ENCODE assay signal across 21 mouse cellular contexts in the genomic region with DNA sequence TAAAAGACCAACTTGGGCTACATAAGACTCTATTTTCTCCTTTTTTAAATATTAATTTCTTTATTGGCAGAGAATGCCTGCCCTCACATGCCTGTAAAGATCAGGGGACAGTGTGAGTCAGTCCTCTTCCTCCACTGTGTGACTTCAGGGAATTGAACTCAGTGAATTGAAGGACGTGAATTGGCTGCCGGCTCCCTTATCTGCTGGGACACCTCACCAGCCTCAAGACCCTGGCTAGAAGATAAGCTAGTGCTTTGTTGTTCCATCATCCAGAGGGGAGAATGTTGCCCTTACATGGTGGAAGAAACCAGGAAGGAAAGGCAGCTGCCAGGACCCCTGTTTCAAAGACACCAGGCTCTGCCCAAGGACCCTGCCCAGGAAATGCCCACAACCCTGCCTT.
A peak's percentile ranks its signal among the peaks of the same experiment; 100 is the strongest.
DNase-seq lines count a peak whose midpoint lies in the region; ATAC-seq lines count a peak whose summit lies in the region.
"Had no signal": no experiment of that assay in that cellular context is flagged by ENCODE, and none has a peak within 500 bp of the region (broad histone marks: within the 10 kb centered on the region; RNA-seq: fewer than 3 reads in every experiment).

No protein-coding gene starts in this region.

- no peaks in the 10 kb centered on the region; the same call in 1 of the 2 replicates for H3K9me3 ChIP-seq in neural tube, embryonic 15.5 days (replicated peaks)
- H3K9me3 ChIP-seq: embryonic facial prominence, embryonic 10.5 days; forebrain, embryonic 10.5 days; heart, embryonic 15.5 days; hindbrain, embryonic 13.5 days had no signal

- ATAC-seq in neural tube, embryonic 15.5 days (ENCODE audit: low FRiP score), result no peak
- ATAC-seq in megakaryocyte progenitor cell, adult 5-6 weeks (replicated peaks; ENCODE audit: poor library complexity), result peak; percentile 44; the same call in 1 of the 2 replicates
- ATAC-seq in erythroid progenitor cell, adult 5-6 weeks (replicated peaks; ENCODE audit: low FRiP score, poor library complexity, severe bottlenecking), result no peak
- ATAC-seq: activated CD4-positive, CD25-positive, alpha-beta regulatory T cell, adult 4 months; forebrain, embryonic 16.5 days; hindbrain, postnatal 0 days; Patski had no signal

- no peak overlapping the region for H3K4me3 ChIP-seq in neural tube, embryonic 15.5 days (replicated peaks)
- H3K4me3 ChIP-seq: embryonic facial prominence, embryonic 10.5 days; forebrain, embryonic 10.5 days; heart, adult 2 months; heart, embryonic 15.5 days; hindbrain, embryonic 13.5 days had no signal

- H3K27me3 ChIP-seq in neural tube, embryonic 15.5 days (replicated peaks), result no peaks in the 10 kb centered on the region
- H3K27me3 ChIP-seq: heart, embryonic 15.5 days; hindbrain, embryonic 13.5 days; Patski had no signal

- H3K4me2 ChIP-seq in neural tube, embryonic 15.5 days, result no peak overlapping the region
- H3K4me2 ChIP-seq: heart, embryonic 11.5 days; heart, embryonic 15.5 days; hindbrain, embryonic 13.5 days had no signal

- H3K36me3 ChIP-seq in neural tube, embryonic 15.5 days, result no peaks in the 10 kb centered on the region
- H3K36me3 ChIP-seq: embryonic facial prominence, embryonic 10.5 days; forebrain, embryonic 10.5 days; heart, embryonic 15.5 days; hindbrain, embryonic 13.5 days had no signal

- 92% methylated on average over 2 of the region's 2 CpGs for whole genome bisulfite sequencing in neural tube, embryonic 15.5 days

- H3K9ac ChIP-seq in neural tube, embryonic 15.5 days (replicated peaks), result no peak overlapping the region
- H3K9ac ChIP-seq: heart, embryonic 15.5 days; hindbrain, embryonic 13.5 days had no signal

- peaks cover 6% of the 10 kb centered on the region; the same call in 1 of the 2 replicates for H3K4me1 ChIP-seq in neural tube, embryonic 15.5 days
- H3K4me1 ChIP-seq: embryonic facial prominence, embryonic 10.5 days; forebrain, embryonic 10.5 days; heart, embryonic 15.5 days had no signal

- DNase-seq in neural tube, embryonic 10.5 days (ENCODE audit: extremely low spot score, low spot score), result peak; percentile 7
- DNase-seq in c-Kit-positive CD71-positive TER-119-negative erythroid progenitor cells, embryonic 14.5 days (ENCODE audit: low read depth), result peak; percentile 39
- no peak for DNase-seq in kidney, adult 9 months
- DNase-seq: adrenal gland, postnatal 14 days; cerebellum, adult 2 months; cerebellum, postnatal 10 days; gastrocnemius, postnatal 10 days; heart, adult 2 months; heart, postnatal 14 days had no signal

- H3K27ac ChIP-seq in neural tube, embryonic 15.5 days (replicated peaks), result no peak overlapping the region
- H3K27ac ChIP-seq: embryonic facial prominence, embryonic 10.5 days; forebrain, embryonic 10.5 days; heart, adult 2 months; heart, embryonic 15.5 days; hindbrain, embryonic 13.5 days; hindbrain, postnatal 0 days had no signal
